Mouse (Mus musculus): ENCODE measurements around the gene Rpp14. TPM values are rescaled to one million over a fixed set of nuclear protein-coding genes. Genes with fewer than 3 reads are reported as not detected.

Gene Rpp14
- polyA plus RNA-seq (2015; fragmentation: Nextera tagmentation; extraction: Ambion mirVana): 34.0 and 34.3 TPM in 2 replicates

DNA sequence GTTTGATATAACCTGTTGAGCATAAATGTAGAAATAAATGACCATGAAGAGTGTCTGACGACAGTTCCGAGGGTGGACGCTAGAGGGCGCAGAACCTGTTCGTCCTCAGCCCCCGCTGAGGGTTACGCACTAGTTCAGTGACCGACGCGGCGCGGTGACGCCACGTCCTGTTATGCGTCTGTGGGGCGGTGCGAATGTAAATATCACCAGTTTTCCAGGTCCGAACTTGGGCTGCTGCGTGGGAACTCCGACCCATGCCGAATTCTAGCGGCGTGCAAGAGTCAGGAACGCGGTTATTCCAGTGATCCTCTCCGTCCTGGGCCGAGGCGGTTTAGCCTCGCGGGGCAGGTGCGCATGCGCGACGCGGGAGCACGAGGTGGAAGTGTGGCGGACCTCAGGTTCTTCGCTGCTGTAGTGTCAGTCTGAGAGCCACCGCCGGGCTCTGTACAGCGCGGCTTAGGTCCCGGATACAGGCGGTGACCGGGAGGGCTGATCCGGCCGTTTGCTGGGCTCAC lies at the start of gene Rpp14:
TSS of gene Rpp14 (plus strand) at position 203 of the 515 bp plus-strand sequence.
- WGBS: under 1% methylated on average over 47 of the region's 47 CpGs
- no peaks in the 10 kb centered on the region for H3K9me3 ChIP-seq (ENCODE audit: control insufficient read depth)
- ATAC-seq: peak; percentile 96
- peak; percentile 99 for TF ChIP-seq CTCF (IDR thresholded peaks at IDR 0.05; ENCODE audit: low read depth)
- H3K27me3 ChIP-seq (replicated peaks; ENCODE audit: control insufficient read depth, insufficient read depth, low read length): no peaks in the 10 kb centered on the region
- peak within 1 kb of the TSS; percentile 79 for H3K9ac ChIP-seq (ENCODE audit: low read depth, low read length)
- H3K4me2 ChIP-seq (replicated peaks; ENCODE audit: low read depth): peak within 1 kb of the TSS; percentile 79
- peak within 1 kb of the TSS; percentile 67 for H3K4me3 ChIP-seq (ENCODE audit: low read depth, low read length)
- 0 out of 2 replicates have a peak, but pooled peaks cover 7% of the 10 kb centered on the region for H3K4me1 ChIP-seq (replicated peaks; ENCODE audit: control insufficient read depth, insufficient read depth, low read length)
- H3K27ac ChIP-seq (ENCODE audit: low read depth, low read length): peak within 1 kb of the TSS; percentile 99
- peaks cover 17% of the 10 kb centered on the region for H3K36me3 ChIP-seq (ENCODE audit: control insufficient read depth, insufficient read depth)

DNA sequence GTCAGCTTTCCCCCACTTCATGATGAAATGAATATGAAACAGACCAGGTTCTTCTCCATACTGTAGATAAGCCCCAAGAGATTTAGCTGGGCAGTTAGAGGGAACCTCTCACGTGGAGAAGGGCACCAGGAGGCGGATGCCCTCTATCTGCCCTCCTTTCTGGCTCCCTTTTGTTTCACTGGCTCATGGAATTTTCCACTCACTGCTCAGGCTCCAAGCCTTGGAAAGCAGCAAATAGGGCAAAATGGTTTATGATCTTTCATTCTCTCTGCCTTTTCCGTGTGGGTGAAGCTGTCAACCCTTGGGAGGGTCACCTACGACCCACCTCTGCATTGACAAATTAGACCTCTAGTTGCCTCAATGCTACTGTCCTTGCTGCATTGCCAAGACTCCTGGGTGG lies 49.6 kb upstream of the Rpp14 start:
- ATAC-seq: no peak
- Histone ChIP-seq H3K9me3 (ENCODE audit: control insufficient read depth) (no peaks in the 10 kb centered on the region), H3K36me3 (ENCODE audit: control insufficient read depth, insufficient read depth) (no peaks in the 10 kb centered on the region), H3K4me1 (replicated peaks; ENCODE audit: control insufficient read depth, insufficient read depth, low read length) (no peaks in the 10 kb centered on the region), H3K27ac (ENCODE audit: low read depth, low read length) (no peak overlapping the region), H3K27me3 (replicated peaks; ENCODE audit: control insufficient read depth, insufficient read depth, low read length) (no peaks in the 10 kb centered on the region), H3K4me2 (replicated peaks; ENCODE audit: low read depth) (no peak overlapping the region), H3K9ac (ENCODE audit: low read depth, low read length) (no peak overlapping the region), H3K4me3 (ENCODE audit: low read depth, low read length) (no peak overlapping the region)
- TF ChIP-seq CTCF (IDR thresholded peaks at IDR 0.05; ENCODE audit: low read depth): no peak
- 63% methylated on average over 4 of the region's 4 CpGs for WGBS

DNA sequence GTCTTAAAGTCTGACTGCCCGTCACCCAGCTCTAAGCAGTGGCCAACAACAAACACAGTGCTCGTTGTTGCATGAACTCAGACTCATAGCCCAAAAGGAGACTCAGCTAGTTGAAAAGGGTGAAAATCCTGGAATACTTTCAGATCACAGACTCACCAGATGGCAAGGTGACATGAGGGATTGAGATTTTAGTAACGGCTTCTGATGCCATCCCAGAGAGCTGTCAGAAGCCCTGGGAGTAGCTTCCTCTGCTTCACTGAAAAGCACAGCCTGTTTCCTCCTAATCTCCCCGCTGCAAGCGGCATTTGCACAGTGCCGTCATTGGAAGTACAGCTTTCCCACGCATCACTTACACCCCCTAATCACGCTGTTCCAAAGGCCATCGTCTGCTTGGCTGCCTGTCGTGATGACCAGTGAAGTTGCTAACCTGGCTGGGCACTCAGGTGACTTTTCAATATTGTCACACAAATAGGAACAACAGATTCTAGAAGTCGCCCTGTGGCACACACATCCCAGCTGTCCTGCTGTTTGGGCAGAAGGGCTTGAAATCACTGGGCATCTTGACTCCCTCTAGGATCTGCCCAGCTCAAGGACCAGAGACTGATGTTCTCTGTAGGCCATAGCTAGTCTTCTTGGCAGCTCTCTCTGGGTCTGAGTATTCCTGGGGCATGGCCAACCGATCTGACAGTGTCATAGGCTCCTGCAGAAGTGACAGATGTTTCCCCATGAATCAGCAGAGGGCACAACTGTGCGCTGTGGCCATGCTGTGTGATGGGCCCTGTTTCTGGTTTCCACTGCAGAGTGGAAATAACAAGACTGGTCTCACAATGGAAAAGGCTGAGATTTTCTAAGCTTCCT lies 47.9 kb upstream of the Rpp14 start:
- 80% methylated on average over 13 of the region's 13 CpGs for WGBS
- no peaks in the 10 kb centered on the region for H3K36me3 ChIP-seq (ENCODE audit: control insufficient read depth, insufficient read depth)
- TF ChIP-seq CTCF (IDR thresholded peaks at IDR 0.05; ENCODE audit: low read depth): no peak
- H3K9me3 ChIP-seq (ENCODE audit: control insufficient read depth): no peaks in the 10 kb centered on the region
- H3K27me3 ChIP-seq (replicated peaks; ENCODE audit: control insufficient read depth, insufficient read depth, low read length): no peaks in the 10 kb centered on the region
- no peak overlapping the region for H3K4me3 ChIP-seq (ENCODE audit: low read depth, low read length)
- ATAC-seq: no peak
- H3K4me2 ChIP-seq (replicated peaks; ENCODE audit: low read depth): no peak overlapping the region
- no peak overlapping the region for H3K27ac ChIP-seq (ENCODE audit: low read depth, low read length)
- no peak overlapping the region for H3K9ac ChIP-seq (ENCODE audit: low read depth, low read length)
- no peaks in the 10 kb centered on the region for H3K4me1 ChIP-seq (replicated peaks; ENCODE audit: control insufficient read depth, insufficient read depth, low read length)

- H3K27me3 ChIP-seq (replicated peaks; ENCODE audit: control insufficient read depth, insufficient read depth, low read length): no peaks in the 10 kb centered on the region
- H3K9me3 ChIP-seq (ENCODE audit: control insufficient read depth): no peaks in the 10 kb centered on the region
- no peak for TF ChIP-seq CTCF (IDR thresholded peaks at IDR 0.05; ENCODE audit: low read depth)
- H3K4me3 ChIP-seq (ENCODE audit: low read depth, low read length): no peak overlapping the region
- no peaks in the 10 kb centered on the region for H3K4me1 ChIP-seq (replicated peaks; ENCODE audit: control insufficient read depth, insufficient read depth, low read length)
- H3K36me3 ChIP-seq (ENCODE audit: control insufficient read depth, insufficient read depth): no peaks in the 10 kb centered on the region
- WGBS: 68% methylated on average over 5 of the region's 5 CpGs
- H3K9ac ChIP-seq (ENCODE audit: low read depth, low read length): no peak overlapping the region
- no peak overlapping the region for H3K27ac ChIP-seq (ENCODE audit: low read depth, low read length)
- no peak overlapping the region for H3K4me2 ChIP-seq (replicated peaks; ENCODE audit: low read depth)
- ATAC-seq: no peak
Observed at GRCm38 (mm10) chr14:8034561-8034960, 45.6 kb upstream of the Rpp14 start.

- Histone ChIP-seq H3K27me3 (replicated peaks; ENCODE audit: control insufficient read depth, insufficient read depth, low read length) (no peaks in the 10 kb centered on the region), H3K4me1 (replicated peaks; ENCODE audit: control insufficient read depth, insufficient read depth, low read length) (no peaks in the 10 kb centered on the region), H3K9ac (ENCODE audit: low read depth, low read length) (no peak overlapping the region), H3K9me3 (ENCODE audit: control insufficient read depth) (no peaks in the 10 kb centered on the region), H3K4me2 (replicated peaks; ENCODE audit: low read depth) (no peak overlapping the region), H3K4me3 (ENCODE audit: low read depth, low read length) (no peak overlapping the region), H3K36me3 (ENCODE audit: control insufficient read depth, insufficient read depth) (no peaks in the 10 kb centered on the region), H3K27ac (ENCODE audit: low read depth, low read length) (no peak overlapping the region)
- no peak for TF ChIP-seq CTCF (IDR thresholded peaks at IDR 0.05; ENCODE audit: low read depth)
- 79% methylated on average over 6 of the region's 6 CpGs for WGBS
- ATAC-seq: no peak
Observed at GRCm38 (mm10) chr14:8035951-8036350, 44.2 kb upstream of the Rpp14 start.

GRCm38 (mm10) chr14:8036406-8036805 lies 43.8 kb upstream of the Rpp14 start:
- Histone ChIP-seq H3K9me3 (ENCODE audit: control insufficient read depth) (no peaks in the 10 kb centered on the region), H3K4me1 (replicated peaks; ENCODE audit: control insufficient read depth, insufficient read depth, low read length) (no peaks in the 10 kb centered on the region), H3K36me3 (ENCODE audit: control insufficient read depth, insufficient read depth) (no peaks in the 10 kb centered on the region), H3K4me3 (ENCODE audit: low read depth, low read length) (no peak overlapping the region), H3K27me3 (replicated peaks; ENCODE audit: control insufficient read depth, insufficient read depth, low read length) (no peaks in the 10 kb centered on the region), H3K27ac (ENCODE audit: low read depth, low read length) (no peak overlapping the region), H3K9ac (ENCODE audit: low read depth, low read length) (no peak overlapping the region), H3K4me2 (replicated peaks; ENCODE audit: low read depth) (no peak overlapping the region)
- TF ChIP-seq CTCF (IDR thresholded peaks at IDR 0.05; ENCODE audit: low read depth): no peak
- ATAC-seq: no peak
- WGBS: 84% methylated on average over 5 of the region's 5 CpGs
